Mouse (Mus musculus) heart, postnatal 10 days (tissue): ENCODE measurements at regions not wholly inside any gene's neighbourhood (a gene's known extent, or its start where the extent isn't known, plus 50 kb on each side); places are given as distances from the start of the nearest gene placed in this dataset.
"Not testable (repeated sequence)": the region's sequence is repeated elsewhere in the genome, so short reads cannot be mapped to it uniquely, and the experiment has no call there.

Experiments used
- DNase-seq, 2 experiments: peaks; one replicate each; pipeline ENCODE4 v3.0.0; 2021
- intact Hi-C: fragments of 180-260 bp; cut with DNase I; formaldehyde crosslinking; loops from one replicate; pipeline ENCODE4 v1.15.1; 2025

DNA sequence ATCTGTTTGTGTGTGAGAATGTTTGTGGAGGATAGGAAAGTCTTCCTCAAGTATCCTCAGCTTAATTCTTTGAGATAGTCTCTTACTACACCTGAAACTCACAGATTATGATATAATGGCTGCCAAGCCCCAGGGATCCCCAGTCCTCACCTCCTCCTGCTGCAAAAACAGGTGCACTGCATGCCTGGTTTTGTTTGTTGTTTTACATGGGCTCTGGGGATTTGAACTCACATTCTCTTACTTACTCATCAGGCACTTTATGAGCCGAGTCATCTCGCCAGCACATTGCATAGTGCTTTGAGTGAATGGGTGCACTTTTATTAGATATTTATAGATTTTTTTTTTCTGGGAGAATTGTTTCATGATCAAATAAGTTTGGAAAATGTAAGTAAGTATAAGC is 56.3 kb downstream of the Mterf1b start:
- intact Hi-C loops = no loop called here

DNA sequence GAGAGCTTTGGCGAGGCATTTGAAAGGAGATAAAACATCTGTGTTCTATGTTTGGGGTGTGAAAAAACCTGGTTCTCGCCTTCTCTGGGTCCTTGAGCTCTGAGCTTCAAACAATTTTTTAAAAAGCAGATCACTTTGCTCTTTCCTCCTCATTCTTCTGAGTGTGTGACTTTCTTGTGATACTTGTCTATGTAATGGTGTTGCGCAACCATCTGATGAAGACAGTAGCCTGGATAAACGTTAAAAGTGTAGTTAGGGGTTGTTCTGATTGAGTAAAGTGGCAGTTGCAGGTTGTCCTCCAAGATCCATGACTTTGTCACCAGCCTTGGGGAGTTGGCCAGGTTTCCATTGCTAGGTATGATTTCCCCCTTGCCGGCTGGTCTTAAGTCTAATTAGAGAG is 62.1 kb downstream of the Mterf1b start:
- intact Hi-C loops, DNase-seq: not testable (repeated sequence)

More for the DNA sequence above, 56.3 kb downstream of the Mterf1b start:
- no peak for DNase-seq

DNA sequence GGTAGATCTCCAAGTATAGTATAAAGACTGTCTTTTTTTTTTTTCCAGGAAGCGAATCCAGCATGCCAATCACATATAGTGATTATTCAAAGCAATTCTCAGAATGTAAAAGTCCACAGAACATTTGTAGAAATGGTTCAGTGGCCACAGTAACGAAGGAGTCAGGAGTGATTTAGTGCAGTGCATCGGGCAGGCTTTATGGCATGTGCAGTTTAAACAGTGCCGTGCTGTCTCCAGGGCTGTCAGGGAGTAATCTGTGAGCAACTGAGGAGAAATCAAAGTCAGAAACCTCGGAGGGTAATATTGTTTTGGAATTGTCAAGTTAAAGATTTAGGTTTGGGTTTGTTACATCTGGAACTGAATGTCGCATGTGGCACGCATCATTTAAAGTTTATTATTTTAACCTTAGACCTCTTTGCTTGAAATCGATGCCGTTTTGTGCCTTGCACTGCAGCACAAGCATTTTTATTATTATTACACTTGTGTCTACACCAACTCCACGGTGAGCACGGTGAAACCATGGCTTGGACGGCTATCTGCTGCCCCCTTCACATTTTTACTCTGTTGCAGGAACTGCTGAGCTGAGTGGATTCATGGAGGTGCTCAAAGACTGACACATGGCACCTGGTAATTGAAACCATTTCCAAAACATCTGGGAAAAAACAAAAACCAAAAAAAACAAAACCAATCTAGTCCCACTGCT is 65.0 kb downstream of the Mterf1b start:
- intact Hi-C loops = no loop called here
- DNase-seq = no peak

DNA sequence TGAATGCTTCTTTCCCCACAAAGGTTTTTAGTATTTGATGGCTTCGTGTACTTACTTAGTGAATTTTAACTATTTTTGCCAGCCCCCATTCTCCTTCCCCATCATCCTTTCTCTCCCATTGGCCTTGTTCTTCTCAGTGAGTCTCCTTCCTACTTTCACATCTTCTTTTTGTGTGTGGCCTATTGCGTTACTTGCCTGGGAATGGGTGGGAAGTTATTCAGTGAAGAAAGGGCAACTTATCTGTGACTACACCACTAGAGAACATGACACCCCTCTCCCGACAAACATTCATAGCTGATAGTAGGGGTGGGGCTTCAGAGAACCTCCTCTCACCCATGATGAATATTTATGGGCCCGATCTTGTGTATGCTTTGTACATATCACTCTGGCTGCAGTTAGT is 67.1 kb downstream of the Mterf1b start:
- no peak for DNase-seq
- intact Hi-C loops = no loop called here

DNA sequence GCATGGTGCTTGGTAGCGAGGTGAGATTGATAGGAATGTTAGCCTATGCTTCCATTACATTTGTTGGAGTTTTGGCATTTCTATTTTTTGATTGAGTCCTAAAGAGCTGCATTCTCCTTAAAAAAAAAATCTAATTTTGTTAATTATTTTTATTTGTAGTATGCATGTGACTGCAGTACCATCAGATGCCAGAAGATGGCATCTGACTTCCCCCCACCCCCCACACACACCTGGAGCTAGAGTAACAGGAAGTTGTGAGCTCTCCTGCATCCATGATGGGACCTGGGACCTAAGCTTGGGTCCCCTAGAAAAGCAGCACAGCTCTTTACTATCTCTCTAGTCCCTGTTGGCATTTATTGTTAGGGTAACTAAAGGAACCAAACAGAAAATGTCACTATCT is 70.5 kb downstream of the Mterf1b start:
- intact Hi-C loops = loop anchor here (2.0 kb wide), 2 partner anchors 494 to 650 kb away; no protein-coding TSS in a partner anchor

DNA sequence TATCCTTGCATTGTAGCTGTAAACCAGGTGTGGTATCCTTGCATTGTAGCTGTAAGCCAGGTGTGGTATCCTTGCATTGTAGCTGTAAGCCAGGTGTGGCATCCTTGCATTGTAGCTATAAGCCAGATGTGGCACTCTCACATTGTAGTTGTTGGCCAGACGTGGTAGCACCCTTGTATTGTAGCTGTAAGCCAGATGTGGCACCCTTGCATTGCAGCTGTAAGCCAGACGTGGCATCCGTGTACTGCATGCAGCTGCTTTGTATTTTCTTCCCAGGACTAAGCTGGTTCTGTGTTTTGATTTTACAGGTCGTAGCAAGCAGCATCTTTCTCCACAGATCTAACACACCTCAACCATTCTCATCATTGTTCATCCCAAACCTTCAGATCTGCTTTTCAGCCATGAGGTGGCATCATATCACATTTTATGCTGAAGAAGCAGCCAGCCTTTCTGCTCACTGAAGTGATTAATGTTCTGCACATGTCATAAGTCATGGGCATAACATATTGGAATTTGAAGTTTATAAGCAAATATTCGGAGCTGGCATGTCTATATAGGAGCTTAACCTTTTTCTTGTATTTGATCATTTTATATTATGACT is 71.5 kb downstream of the Mterf1b start:
- DNase-seq = peak; percentile 27 to 28
- intact Hi-C loops = loop anchor here (2.0 kb wide), 2 partner anchors 493 to 649 kb away; no protein-coding TSS in a partner anchor

More for the DNA sequence above, 70.5 kb downstream of the Mterf1b start:
- no peak for DNase-seq

DNA sequence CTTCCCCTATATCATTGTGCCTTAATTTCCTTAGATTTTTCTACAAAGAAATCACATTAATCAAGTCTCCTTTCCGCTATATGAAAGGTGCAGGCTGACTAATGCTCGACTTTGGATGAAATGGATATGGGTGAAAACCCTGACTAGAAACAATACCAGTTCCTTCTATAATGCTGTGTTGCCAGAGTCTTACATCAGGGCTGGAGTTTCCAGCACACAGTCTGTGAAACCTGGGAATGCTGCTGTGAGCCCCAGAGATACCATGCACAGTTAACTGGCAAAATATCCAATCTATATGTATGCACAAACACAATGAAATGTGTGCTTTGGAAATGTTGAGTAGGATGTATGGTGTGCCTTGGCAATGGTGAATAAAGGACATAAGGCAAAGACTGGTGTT is 75.5 kb downstream of the Mterf1b start:
- intact Hi-C loops = no loop called here
- no peak for DNase-seq

DNA sequence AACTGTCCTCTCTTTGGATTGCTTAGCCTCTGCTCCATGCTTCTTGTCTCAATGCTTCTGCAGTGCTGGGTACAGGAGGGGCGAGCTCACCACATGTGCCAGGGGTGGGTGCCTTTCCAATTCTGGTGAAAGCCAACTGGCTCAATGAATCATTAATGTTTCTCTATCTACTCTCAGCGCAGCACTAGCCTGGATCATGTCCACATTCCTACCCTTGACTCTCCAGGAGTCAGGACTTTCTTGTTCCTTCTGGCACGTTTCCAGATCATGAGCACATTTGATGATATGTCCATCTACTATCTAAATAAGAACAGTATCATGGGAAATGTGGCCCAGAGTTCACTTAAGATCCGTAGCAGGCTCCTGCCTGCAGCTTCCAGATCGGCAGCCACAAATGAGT is 80.8 kb downstream of the Mterf1b start:
- intact Hi-C loops = no loop called here
- DNase-seq = peak; percentile 6 to 11

DNA sequence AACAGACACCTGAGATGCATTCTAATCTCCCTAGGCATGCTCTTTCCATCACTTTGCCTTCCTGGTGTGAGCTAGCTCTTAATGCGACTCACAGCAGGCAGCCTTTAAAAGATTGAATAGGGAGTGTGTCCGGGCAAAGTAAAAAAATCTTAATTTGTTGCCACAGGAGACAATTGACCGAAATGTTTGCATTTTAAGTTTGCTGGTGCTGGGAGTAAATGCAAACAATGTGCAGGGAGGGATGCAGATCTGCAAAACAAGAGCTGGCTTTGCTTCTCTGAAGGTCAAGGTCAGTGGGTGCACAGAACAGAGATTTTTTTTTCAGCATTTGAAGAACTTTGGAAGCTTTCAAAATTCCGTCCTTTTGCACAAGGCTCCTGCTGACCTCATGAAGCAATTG is 111.4 kb downstream of the Mterf1b start:
- no peak for DNase-seq
- intact Hi-C loops = no loop called here

DNA sequence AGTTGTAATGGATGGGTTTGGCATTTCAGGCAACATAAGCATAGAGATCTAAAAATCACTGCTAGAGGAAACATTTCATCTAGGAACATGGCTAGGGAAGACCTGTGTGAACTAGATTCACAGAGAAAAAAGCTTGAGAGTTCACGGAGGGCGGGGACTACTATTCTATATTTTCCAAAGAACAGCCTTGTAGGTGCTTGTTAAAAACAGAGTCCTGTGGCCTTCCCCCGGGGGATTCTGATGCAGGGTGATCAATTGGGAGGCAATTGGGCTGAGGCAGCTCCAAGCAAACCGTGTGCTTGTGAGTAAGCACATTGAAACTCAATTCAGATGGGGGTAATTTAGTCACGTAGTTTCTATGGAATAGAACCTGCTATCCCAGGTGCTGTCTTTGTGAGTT is 112.0 kb downstream of the Mterf1b start:
- intact Hi-C loops = no loop called here
- no peak for DNase-seq

DNA sequence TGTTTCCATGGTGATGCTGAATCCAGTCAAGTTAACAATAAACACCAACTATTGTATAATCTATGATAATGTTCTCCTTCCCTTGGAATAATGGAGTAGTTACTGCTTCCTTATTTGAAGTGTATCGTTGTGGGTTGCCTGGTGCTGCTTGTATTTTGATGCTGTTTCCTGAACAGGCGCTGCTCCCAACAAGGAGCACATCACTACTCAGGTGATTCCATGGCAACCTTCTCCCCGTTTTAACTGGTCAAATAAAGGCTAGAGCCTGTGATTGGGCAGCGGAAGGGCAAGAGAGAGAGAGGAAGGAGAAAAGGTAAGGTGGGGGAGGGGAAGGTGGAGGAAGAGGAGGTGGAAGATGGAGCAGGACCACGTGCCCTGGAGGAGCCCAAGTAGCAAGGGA is 116.3 kb downstream of the Mterf1b start:
- no peak for DNase-seq

DNA sequence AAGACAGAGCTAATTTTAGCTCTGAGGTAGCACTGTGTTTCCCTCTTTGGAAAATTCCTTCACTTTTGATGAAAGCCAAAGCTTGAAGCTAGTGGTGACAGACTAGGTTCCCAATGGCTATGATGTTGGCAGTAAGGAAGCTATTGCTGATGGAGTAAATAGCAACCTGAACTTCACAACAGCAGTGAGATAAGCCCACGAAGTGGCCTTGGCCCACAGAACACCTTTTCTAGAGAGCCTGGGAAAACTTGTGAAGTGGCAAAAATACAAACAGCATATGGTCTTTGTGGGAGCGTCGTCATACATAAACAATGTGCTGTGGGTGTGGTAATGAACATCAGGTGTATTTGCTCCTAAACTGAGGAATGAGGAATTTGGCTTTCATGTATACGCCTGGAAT is 119.0 kb downstream of the Mterf1b start:
- peak in 1 of 2 experiments; percentile 24 for DNase-seq
- intact Hi-C loops = no loop called here

More for the DNA sequence above, 116.3 kb downstream of the Mterf1b start:
- intact Hi-C loops = no loop called here

DNA sequence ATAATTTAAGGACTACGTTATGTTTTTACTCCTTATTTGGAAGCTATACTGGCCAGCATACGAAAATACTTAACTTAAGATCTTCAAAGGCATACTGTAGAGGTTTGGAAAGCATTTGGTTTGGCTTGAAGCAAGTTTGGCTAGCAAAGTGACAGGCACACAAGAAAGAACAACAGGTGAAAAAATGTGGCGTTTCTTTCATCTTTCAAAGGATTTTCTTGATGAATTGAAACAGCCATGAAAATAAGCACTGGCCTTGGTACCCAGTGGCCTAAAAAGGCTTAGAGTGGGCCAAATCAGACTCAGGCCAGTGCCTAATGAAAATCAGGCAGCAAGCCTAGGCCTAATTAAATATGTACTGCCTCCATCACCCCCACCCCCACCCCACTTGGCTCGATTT is 119.4 kb downstream of the Mterf1b start:
- no peak for DNase-seq
- intact Hi-C loops = no loop called here

DNA sequence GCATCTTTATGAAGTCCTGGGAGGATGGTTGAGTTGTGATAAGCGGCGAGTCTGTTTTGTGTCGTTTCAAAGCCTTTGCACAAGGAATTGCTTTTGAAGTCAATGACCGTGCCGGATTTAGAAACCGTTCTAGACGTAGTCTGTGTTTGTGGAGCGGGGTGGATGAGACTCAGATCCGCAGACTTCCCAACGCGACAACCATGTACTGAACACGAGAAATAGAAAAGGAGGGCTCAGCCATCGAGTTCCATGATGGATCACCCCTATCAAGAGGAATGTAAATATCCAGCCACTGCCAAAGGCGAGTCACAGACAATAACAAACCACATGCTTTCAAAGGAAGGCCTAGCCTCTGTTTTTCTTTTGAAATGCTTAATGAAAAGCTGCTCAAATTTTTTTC is 120.5 kb downstream of the Mterf1b start:
- DNase-seq = no peak
- intact Hi-C loops = no loop called here

DNA sequence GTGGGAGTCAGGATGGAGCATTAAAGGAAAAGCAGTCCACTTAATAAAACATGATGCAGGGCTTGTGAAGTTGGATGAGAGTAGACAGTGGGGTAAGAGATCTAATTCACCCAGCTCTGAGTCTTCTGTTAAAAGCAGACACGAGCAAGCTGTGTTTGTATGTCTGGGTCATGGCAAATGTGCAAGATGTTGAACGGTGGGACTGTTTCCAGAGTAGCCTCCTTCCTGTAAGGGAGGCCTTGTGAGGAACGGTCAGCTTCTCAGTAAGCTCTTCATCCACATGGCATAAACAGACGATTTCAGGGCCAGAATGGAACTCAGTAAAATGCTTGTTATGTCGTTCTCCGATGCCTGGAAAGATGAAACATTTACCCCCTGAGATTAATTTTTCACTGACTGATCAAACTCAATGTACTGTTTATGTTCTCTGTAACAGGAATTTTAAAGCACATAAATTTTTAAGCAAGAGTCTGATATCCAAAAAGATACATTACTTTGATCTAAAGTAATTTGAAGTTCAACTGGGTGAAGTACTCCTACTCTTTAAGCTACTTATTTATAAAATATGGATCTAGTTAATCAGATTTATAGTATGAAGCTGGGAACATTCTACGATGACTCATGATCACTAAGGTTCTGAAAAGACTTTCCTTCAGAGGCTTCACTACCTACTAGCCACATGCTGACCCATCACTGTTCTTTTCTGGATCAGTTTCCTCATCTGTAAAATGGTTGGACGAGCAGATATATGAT is 130.6 kb downstream of the Mterf1b start:
- intact Hi-C loops = loop anchor here (10.0 kb wide), 1 partner anchor 172 kb away; no protein-coding TSS in a partner anchor

DNA sequence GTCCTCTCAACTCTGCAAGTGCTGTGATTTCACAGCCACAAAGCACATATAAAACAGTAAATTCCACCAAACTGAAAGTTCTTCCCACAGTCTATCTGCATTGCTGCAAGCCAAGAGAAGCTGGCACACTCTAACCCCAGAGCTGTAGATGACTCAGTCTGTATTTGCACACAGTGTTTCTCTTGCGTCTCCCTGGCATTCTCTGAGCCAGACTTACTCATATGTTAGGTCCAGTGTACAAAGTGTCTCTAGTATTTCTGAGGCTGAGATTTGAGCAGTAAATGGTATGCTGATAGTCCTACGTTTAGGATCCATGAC is 131.2 kb downstream of the Mterf1b start:
- no peak for DNase-seq
- intact Hi-C loops = loop anchor here (10.0 kb wide), 1 partner anchor 171 kb away; no protein-coding TSS in a partner anchor

More for the DNA sequence above, 130.6 kb downstream of the Mterf1b start:
- DNase-seq = no peak

DNA sequence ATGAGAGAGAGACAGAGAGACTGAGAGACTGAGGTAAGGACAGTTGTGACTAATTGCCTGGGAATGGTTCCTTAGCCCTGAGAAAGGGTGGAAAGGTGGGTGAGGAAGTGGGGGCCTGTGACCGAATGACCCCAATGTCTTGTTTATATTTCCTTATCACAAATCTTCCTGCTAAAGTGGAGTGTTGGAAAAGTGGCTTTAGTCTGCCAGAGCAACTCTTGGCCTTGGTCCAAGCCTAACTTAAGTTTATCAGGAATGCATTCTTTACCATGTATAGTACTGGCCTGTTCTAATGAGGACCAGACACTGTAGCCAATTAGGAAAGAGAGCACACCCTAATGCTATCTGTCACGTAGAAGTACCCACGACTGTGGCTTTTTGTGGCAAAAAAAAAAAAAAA is 133.6 kb downstream of the Mterf1b start:
- peak; percentile 35 to 66 for DNase-seq
- intact Hi-C loops = loop anchor here (10.0 kb wide), 1 partner anchor 169 kb away; no protein-coding TSS in a partner anchor

DNA sequence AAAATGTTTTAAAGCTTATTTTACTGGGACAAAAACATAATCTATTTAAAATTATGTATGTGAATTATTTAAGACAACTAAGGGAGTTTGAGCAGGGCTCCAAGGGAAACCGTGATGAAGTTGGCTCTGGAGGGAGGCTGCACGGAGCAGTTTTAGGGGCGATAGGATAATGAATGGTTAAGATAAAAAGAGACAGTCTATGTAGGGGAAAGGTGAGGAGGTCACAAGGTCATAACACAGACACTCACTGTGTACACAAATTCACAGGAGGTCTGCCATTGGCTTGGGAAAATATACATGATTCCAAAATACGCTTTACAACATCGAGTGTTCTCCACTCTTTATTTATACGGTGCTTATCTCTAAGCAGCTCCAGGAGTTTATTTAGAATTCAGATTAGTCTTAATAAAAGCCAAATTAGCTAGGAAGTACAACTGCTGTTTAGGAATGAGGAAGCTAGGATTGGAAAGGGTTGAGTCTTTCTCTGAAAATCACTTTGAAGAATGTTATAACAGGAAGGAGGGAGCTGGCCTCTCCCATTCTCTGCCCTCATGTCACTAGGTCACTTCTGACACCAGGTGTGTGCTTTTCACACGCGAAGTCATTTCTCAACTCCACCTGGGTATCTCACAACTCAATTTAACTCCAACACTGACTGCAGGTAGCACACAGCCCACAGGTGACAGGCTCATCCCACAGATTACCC is 134.3 kb downstream of the Mterf1b start:
- peak in 1 of 2 experiments; percentile 11 for DNase-seq
- intact Hi-C loops = loop anchor here (10.0 kb wide), 1 partner anchor 168 kb away; no protein-coding TSS in a partner anchor

DNA sequence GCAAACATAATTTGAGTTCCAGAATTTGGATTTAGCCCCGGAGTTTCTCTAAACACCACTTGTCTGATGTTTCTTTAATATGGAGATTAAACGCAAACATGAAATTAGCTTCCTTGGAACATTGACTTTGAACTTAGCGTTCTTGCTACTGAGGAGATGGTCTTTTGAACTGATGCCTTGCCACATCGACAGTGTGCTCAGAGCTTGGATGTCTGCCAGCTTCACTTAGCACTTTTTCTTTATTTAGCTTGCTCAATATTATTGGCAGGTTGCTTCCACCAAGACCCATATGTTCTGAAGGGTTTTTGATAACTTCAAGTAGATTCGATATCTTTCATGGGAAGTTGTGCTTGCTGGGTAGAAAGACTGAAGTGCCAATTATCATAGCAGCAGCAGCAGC is 143.5 kb downstream of the Mterf1b start:
- DNase-seq = no peak
- intact Hi-C loops = no loop called here

DNA sequence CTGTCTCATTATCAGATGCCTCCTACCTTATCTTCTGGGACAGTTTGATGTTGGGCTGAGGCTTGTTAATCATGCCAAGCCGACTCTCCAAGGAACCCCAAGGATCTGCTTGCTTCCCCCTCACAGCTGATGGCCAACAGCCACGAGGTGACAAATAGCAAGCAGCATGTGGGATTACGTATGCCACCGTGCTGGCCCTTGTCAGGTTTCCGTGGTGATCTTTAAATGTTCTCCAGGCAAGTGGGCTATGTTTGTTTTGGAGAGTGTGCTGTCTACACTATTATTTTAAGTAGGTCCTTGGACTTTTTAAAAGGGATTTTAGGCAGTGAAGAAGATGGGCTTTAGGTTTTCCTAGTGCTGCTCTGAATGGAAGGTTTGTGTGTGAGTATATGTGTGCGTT is 149.8 kb downstream of the Mterf1b start:
- no peak for DNase-seq
- intact Hi-C loops = no loop called here

DNA sequence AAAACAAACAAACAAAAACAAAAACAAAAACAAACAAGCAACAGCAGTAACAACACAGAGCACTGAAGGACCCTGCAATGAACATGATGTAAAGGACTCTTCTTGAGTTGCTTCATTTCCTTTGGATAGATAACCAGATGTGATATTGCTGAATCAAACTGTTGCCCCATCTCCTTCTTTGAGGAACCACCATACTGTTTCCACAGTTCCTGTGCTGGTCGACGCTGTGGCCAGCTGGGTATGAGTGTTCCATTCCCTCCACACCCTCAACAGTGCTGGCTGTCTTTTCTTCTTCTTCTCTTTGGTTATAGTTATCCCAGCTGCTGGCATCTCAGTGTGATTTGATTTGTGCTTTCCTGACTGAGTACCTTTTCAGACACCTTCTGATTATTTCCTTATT is 152.3 kb downstream of the Mterf1b start:
- intact Hi-C loops = no loop called here

More for the DNA sequence above, 152.3 kb downstream of the Mterf1b start:
- no peak for DNase-seq
